7 mouse cellular contexts compared by ENCODE assay signal in genomic region chr5:115403436-115404140, GRCm38 (mm10). TPM values are rescaled to one million over a fixed set of nuclear protein-coding genes. Genes with fewer than 3 reads are reported as not detected.
DNase-seq lines count a peak whose midpoint lies in the region; ATAC-seq and TF ChIP-seq lines count a peak whose summit lies in the region.

No protein-coding gene starts in this region.

- no peak overlapping the region for H3K27ac ChIP-seq in lung, postnatal 0 days (ENCODE audit: low read length)
- peak overlapping the region; percentile 96 for H3K27ac ChIP-seq in forebrain, embryonic 14.5 days (ENCODE audit: low read depth, low read length)
- no peak overlapping the region for H3K27ac ChIP-seq in liver, postnatal 0 days (ENCODE audit: low read depth)

- peak overlapping the region; percentile 41 for H3K4me2 ChIP-seq in lung, postnatal 0 days (replicated peaks; ENCODE audit: low read depth, low read length)
- H3K4me2 ChIP-seq in forebrain, embryonic 14.5 days (ENCODE audit: low read length) = peak overlapping the region; percentile 44
- peak overlapping the region; percentile 36; the same call in 1 of the 2 replicates for H3K4me2 ChIP-seq in liver, postnatal 0 days (ENCODE audit: low read depth, low read length)

- DNase-seq in lung, postnatal 0 days (ENCODE audit: low spot score) = no peak
- no peak for DNase-seq in lung, postnatal 14 days
- DNase-seq in forebrain, embryonic 14.5 days (ENCODE audit: low spot score) = no peak
- no peak for DNase-seq in liver, postnatal 0 days
- DNase-seq in B cell, adult 2 months = no peak
- DNase-seq in thymus, postnatal 0 days (ENCODE audit: low spot score) = no peak
- DNase-seq in cerebellum, postnatal 4 days (ENCODE audit: low spot score in 2 of 2) = no peak

- H3K36me3 ChIP-seq in lung, postnatal 0 days (ENCODE audit: insufficient read depth, low read length) = no peaks in the 10 kb centered on the region
- no peaks in the 10 kb centered on the region for H3K36me3 ChIP-seq in forebrain, embryonic 14.5 days (ENCODE audit: control insufficient read depth, insufficient read depth, low read length)
- no peaks in the 10 kb centered on the region for H3K36me3 ChIP-seq in liver, postnatal 0 days (replicated peaks; ENCODE audit: insufficient read depth, low read length)

- H3K27me3 ChIP-seq in lung, postnatal 0 days (replicated peaks; ENCODE audit: insufficient read depth, low read length) = no peaks in the 10 kb centered on the region
- no peaks in the 10 kb centered on the region for H3K27me3 ChIP-seq in forebrain, embryonic 14.5 days (replicated peaks; ENCODE audit: control insufficient read depth, insufficient read depth, low read length)
- peaks cover 28% of the 10 kb centered on the region for H3K27me3 ChIP-seq in liver, postnatal 0 days (ENCODE audit: insufficient read depth, low read length)

- H3K9me3 ChIP-seq in lung, postnatal 0 days (ENCODE audit: low read length) = no peaks in the 10 kb centered on the region
- H3K9me3 ChIP-seq in forebrain, embryonic 14.5 days (replicated peaks; ENCODE audit: control insufficient read depth, low read length) = no peaks in the 10 kb centered on the region
- H3K9me3 ChIP-seq in liver, postnatal 0 days (ENCODE audit: low read length) = no peaks in the 10 kb centered on the region

- no peaks in the 10 kb centered on the region for H3K4me1 ChIP-seq in lung, postnatal 0 days (ENCODE audit: insufficient read depth, low read depth, low read length)
- H3K4me1 ChIP-seq in forebrain, embryonic 14.5 days (ENCODE audit: control insufficient read depth, insufficient read depth, low read length) = peaks cover 18% of the 10 kb centered on the region
- H3K4me1 ChIP-seq in liver, postnatal 0 days (ENCODE audit: insufficient read depth) = no peaks in the 10 kb centered on the region

- WGBS in lung, postnatal 0 days = 29% methylated on average over 17 of the region's 17 CpGs
- 6% methylated on average over 17 of the region's 17 CpGs for WGBS in forebrain, embryonic 14.5 days
- WGBS in liver, postnatal 0 days (ENCODE audit: insufficient replicate concordance) = 32% methylated on average over 16 of the region's 17 CpGs

- TF ChIP-seq CTCF in lung, postnatal 0 days (IDR thresholded peaks at IDR 0.05) = no peak
- TF ChIP-seq CTCF in liver, postnatal 0 days (IDR thresholded peaks at IDR 0.05; ENCODE audit: low read depth) = no peak

- no peak overlapping the region; the same call in 1 of the 2 replicates for H3K4me3 ChIP-seq in lung, postnatal 0 days (ENCODE audit: low read depth, low read length)
- H3K4me3 ChIP-seq in forebrain, embryonic 14.5 days (ENCODE audit: low read depth, low read length) = no peak overlapping the region
- H3K4me3 ChIP-seq in liver, postnatal 0 days (ENCODE audit: low read depth, low read length) = no peak overlapping the region

- no peak for TF ChIP-seq EP300 in lung, postnatal 0 days (IDR thresholded peaks at IDR 0.05)
- no peak for TF ChIP-seq EP300 in liver, postnatal 0 days (IDR thresholded peaks at IDR 0.05; ENCODE audit: low read depth)

- no peak overlapping the region for H3K9ac ChIP-seq in lung, postnatal 0 days (replicated peaks; ENCODE audit: low read depth)
- H3K9ac ChIP-seq in forebrain, embryonic 14.5 days (ENCODE audit: low read length) = peak overlapping the region; percentile 64
- no peak overlapping the region for H3K9ac ChIP-seq in liver, postnatal 0 days (replicated peaks)

- ATAC-seq in lung, postnatal 0 days = no peak
- ATAC-seq in forebrain, embryonic 14.5 days = peak; percentile 48
- ATAC-seq in liver, postnatal 0 days = no peak

RNA-seq across cellular contexts. Expression of gene Msi1, which starts 25.8 kb away (rescaled TPM):
- 1.2 TPM in 2 replicates for polyA plus RNA-seq in lung, postnatal 0 days (2015; fragmentation: Nextera tagmentation; extraction: Ambion mirVana)
- polyA plus RNA-seq in forebrain, embryonic 14.5 days (2014; fragmentation: Nextera tagmentation; extraction: Ambion mirVana) = 63.3 and 69.4 TPM in 2 replicates
- 0.15 and 0.26 TPM in 2 replicates for polyA plus RNA-seq in liver, postnatal 0 days (2015; fragmentation: Nextera tagmentation; extraction: Ambion mirVana)
- polyA plus RNA-seq in thymus, postnatal 0 days (2015; fragmentation: Nextera tagmentation; extraction: Ambion mirVana) = 2.2 TPM in 2 replicates

RNA-seq across cellular contexts. Expression of gene Cox6a1, which starts 54.8 kb away (rescaled TPM):
- polyA plus RNA-seq in lung, postnatal 0 days (2015; fragmentation: Nextera tagmentation; extraction: Ambion mirVana) = 819 and 1,023 TPM in 2 replicates
- polyA plus RNA-seq in forebrain, embryonic 14.5 days (2014; fragmentation: Nextera tagmentation; extraction: Ambion mirVana) = 1,083 and 1,200 TPM in 2 replicates
- polyA plus RNA-seq in liver, postnatal 0 days (2015; fragmentation: Nextera tagmentation; extraction: Ambion mirVana) = 936 and 952 TPM in 2 replicates
- polyA plus RNA-seq in thymus, postnatal 0 days (2015; fragmentation: Nextera tagmentation; extraction: Ambion mirVana) = 1,056 and 1,106 TPM in 2 replicates

Comparison
In these comparisons a context has a peak if more than half of its experiments do, and no peak if none do; other contexts are left out.
1. RNA of gene Msi1, which starts 25.8 kb away (polyA plus RNA-seq): 63.3 to 69.4 TPM in forebrain, embryonic 14.5 days; 2.2 TPM in thymus, postnatal 0 days, 1.2 TPM in lung, postnatal 0 days and 0.15 to 0.26 TPM in liver, postnatal 0 days; every median in the first group is over 10 times any median in the second.
2. Peak in every context shown above with its lines, with median percentiles within 50 percentile points of each other: H3K4me2 ChIP-seq.